Mouse (Mus musculus) stomach, embryonic 14.5 days (tissue): ENCODE data around the gene Il1r1. TPM values are rescaled to one million over a fixed set of nuclear protein-coding genes. Genes with fewer than 3 reads are reported as not detected.

ENCODE experiments used
- ATAC-seq: fragments of 200-750 bp; cut with Nextera tagmentation; 2 replicates; pipeline ENCODE4 v1.8.0; 2017; ENCODE audit warnings: low read depth, moderate TSS enrichment; ENCODE audit not compliant: insufficient number of reproducible peaks, insufficient read depth, low FRiP score
- H3K27ac ChIP-seq: fragments of 300-500 bp; sonication (generic); 2 replicates; pipeline ENCODE4 v1.5.1; 2014; ENCODE audit warnings: mild to moderate bottlenecking, low read length, moderate library complexity, mixed read lengths
- H3K27me3 ChIP-seq: fragments of 300-500 bp; sonication (generic); 2 replicates; pipeline ENCODE4 v1.6.1; 2014; ENCODE audit warnings: low read length, control low read depth, mixed read lengths; ENCODE audit not compliant: control insufficient read depth, insufficient read depth
- H3K36me3 ChIP-seq: fragments of 300-500 bp; sonication (generic); 2 replicates; pipeline ENCODE4 v1.6.1; 2014; ENCODE audit warnings: mild to moderate bottlenecking, control low read depth, low read length, moderate library complexity, mixed read lengths; ENCODE audit not compliant: control insufficient read depth, insufficient read depth
- H3K4me1 ChIP-seq: fragments of 300-500 bp; sonication (generic); 2 replicates; pipeline ENCODE4 v1.6.1; 2014; ENCODE audit warnings: low read length, control low read depth, mixed read lengths; ENCODE audit not compliant: control insufficient read depth, insufficient read depth
- H3K4me2 ChIP-seq: fragments of 300-500 bp; sonication (generic); replicated peaks from 2 replicates; pipeline ENCODE4 v1.6.1; 2014; ENCODE audit warnings: low read depth, low read length, control low read depth
- H3K4me3 ChIP-seq: fragments of 300-500 bp; sonication (generic); 2 replicates; pipeline ENCODE4 v1.5.1; 2014; ENCODE audit warnings: low read depth, low read length, control low read depth
- H3K9ac ChIP-seq: fragments of 300-500 bp; sonication (generic); replicated peaks from 2 replicates; pipeline ENCODE4 v1.6.1; 2014; ENCODE audit warnings: low read depth, mild to moderate bottlenecking, control low read depth, low read length, moderate library complexity, mixed read lengths
- H3K9me3 ChIP-seq: fragments of 300-500 bp; sonication (generic); 2 replicates; pipeline ENCODE4 v1.6.1; 2016; ENCODE audit warnings: low read depth, low read length, control low read depth; ENCODE audit not compliant: control insufficient read depth
- WGBS: fragments of 180-500 bp; shearing (Covaris S2); extraction: QIAGEN DNeasy Blood & Tissue Kit; methylation state at CpG from one replicate; pipeline ENCODE4 v1.1.7; 2014; 5-methylcytosine and 5-hydroxymethylcytosine counted together
- polyA plus RNA-seq: library from polyadenylated mRNA; unstranded; fragments of >200 nt; fragmentation: Nextera tagmentation; extraction: Ambion mirVana; gene quantifications from 2 replicates; pipeline ENCODE4 v1.2.1, GENCODE M21; 2014

The Il1r1 gene
- polyA plus RNA-seq, 1 experiment from 2014 or later, result 8.3 TPM

DNA sequence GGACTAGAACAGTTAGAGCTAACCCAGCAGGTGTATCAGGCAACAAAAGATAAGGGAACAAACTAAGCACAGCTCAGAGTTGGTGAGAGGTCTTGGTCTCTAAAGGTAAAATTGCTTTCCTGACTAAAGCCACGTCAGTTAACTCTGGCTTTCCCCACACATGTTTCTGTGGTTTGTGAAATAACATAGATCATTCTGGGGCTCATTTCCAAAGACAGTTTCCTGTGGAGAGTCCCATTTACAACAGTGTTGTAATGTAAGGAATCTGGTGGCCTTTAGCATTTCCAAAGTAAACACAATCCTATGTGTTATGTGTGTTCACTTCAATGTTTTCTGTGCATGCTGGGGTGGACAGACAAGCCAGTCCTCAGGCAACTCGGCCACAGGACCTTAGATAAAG lies 134.9 kb downstream of the Il1r1 start:
- no peaks in the 10 kb centered on the region for H3K27me3 ChIP-seq
- no peak for ATAC-seq
- no peak overlapping the region for H3K4me3 ChIP-seq
- no peak overlapping the region for H3K27ac ChIP-seq
- 48% methylated on average over 2 of the region's 2 CpGs for WGBS
- no peaks in the 10 kb centered on the region for H3K9me3 ChIP-seq
- no peak overlapping the region for H3K9ac ChIP-seq
- no peaks in the 10 kb centered on the region; the same call in 1 of the 2 replicates for H3K36me3 ChIP-seq
- no peak overlapping the region for H3K4me2 ChIP-seq
- no peaks in the 10 kb centered on the region; the same call in 1 of the 2 replicates for H3K4me1 ChIP-seq

DNA sequence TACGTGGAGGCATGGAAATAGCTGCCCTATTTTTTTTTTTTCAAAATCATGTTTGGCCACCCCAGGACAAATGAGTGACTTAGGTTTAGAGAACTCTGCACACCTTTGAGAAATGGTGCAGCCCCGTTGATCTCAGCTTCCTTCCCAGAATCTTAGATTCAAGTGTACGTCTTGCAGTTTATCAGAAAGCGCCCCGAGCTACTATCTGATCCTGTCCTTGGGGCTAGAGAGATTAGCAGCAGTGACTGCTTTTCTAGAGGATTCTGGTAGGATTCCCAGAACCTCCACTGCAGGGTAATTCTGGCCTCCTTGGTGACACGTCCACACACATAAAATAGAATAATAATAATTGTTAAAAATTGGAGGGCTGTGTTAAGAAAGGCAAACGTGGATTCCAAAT lies 136.1 kb downstream of the Il1r1 start:
- 70% methylated on average over 7 of the region's 7 CpGs for WGBS

DNA sequence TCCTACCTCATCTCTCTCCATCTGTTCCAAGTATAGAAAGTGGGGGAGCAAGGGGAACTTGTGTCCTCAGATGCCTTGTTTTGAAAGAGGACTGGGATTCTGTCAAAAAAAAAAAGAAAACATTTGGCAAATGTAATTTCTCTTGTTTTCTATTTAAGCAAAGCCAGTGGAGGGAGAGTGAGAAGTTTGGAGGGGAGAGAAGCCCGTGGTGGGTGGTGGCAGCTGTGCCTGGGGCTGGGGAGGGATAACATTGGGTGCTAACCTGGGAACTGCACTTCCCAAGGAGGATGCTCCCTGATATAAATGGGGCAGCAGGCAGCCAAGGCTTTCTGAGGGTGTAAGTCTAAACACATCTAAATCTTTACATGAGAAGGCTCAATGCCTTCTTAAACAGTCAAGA lies 136.7 kb downstream of the Il1r1 start:
- no peak for ATAC-seq
- no peaks in the 10 kb centered on the region for H3K4me1 ChIP-seq
- no peaks in the 10 kb centered on the region for H3K9me3 ChIP-seq
- no peak overlapping the region for H3K4me2 ChIP-seq
- no peak overlapping the region for H3K9ac ChIP-seq
- WGBS, result 55% methylated on average over 1 of the region's 1 CpGs
- no peak overlapping the region for H3K27ac ChIP-seq
- no peaks in the 10 kb centered on the region for H3K27me3 ChIP-seq
- no peaks in the 10 kb centered on the region; the same call in 1 of the 2 replicates for H3K36me3 ChIP-seq
- H3K4me3 ChIP-seq, result no peak overlapping the region

More for the DNA sequence above, 136.1 kb downstream of the Il1r1 start:
- no peaks in the 10 kb centered on the region; the same call in 1 of the 2 replicates for H3K36me3 ChIP-seq
- H3K4me1 ChIP-seq, result no peaks in the 10 kb centered on the region; the same call in 1 of the 2 replicates
- no peaks in the 10 kb centered on the region for H3K9me3 ChIP-seq
- no peak for ATAC-seq
- no peak overlapping the region for H3K4me2 ChIP-seq
- H3K27ac ChIP-seq, result no peak overlapping the region
- H3K4me3 ChIP-seq, result no peak overlapping the region
- H3K9ac ChIP-seq, result no peak overlapping the region
- H3K27me3 ChIP-seq, result no peaks in the 10 kb centered on the region

DNA sequence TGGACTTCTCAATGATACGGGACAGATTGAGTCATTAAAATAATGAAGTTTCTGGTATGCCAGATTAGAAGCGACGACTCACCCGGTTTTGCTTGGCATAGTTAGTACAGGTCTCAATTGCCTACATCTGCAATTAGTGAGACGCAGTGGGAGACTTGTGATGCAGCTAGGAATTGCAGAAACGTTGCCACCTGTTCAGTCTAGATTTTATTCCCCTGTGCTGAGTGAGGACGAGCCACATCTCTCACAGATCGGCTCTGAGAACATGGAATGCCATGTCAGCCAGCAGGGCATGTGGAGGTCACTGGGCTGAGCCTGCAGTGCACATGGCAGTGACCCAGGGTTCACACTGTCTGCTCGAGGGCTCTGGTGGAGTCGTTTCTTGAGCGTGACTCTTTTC lies 137.9 kb downstream of the Il1r1 start:
- Histone ChIP-seq H3K9me3 (no peaks in the 10 kb centered on the region), H3K36me3 (no peaks in the 10 kb centered on the region), H3K4me1 (no peaks in the 10 kb centered on the region), H3K4me2 (no peak overlapping the region), H3K4me3 (no peak overlapping the region), H3K9ac (no peak overlapping the region), H3K27ac (no peak overlapping the region), H3K27me3 (no peaks in the 10 kb centered on the region)
- ATAC-seq, result no peak
- 67% methylated on average over 11 of the region's 11 CpGs for WGBS

Other genes starting within 250 kb of the Il1r1 start
- 0.41 and 0.70 TPM in 2 replicates for gene Il1r2, start 151.0 kb upstream of the Il1r1 start, polyA plus RNA-seq
- gene Il1rl2, start 99.5 kb downstream of the Il1r1 start, polyA plus RNA-seq, result 2.9 and 3.2 TPM in 2 replicates
- gene Il1rl1, start 204.5 kb downstream of the Il1r1 start, polyA plus RNA-seq, result 0.27 and 0.35 TPM in 2 replicates
- gene Il18r1, start 240.5 kb downstream of the Il1r1 start, polyA plus RNA-seq, result 0.53 and 0.93 TPM in 2 replicates